ENCODE assay signal across 16 mouse cellular contexts in the genomic region with DNA sequence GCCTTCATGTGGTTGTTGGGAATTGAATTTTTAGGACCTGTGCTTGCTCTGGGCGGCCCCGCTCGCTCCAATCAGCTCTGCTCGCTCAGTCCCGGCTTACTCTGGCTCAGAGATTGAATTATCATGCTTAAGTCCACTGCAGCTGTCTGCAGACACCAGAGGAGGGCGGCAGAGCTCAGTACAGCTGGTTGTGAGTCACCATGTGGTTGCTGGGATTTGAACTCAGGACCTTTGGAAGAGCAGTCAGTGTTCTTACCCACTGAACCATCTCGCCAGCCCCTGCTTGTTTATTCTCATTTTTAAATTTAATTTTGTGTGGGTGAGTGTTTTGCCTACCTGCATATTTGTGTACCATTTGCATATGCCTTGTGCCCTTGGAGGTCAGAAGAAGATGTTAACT. TPM values are rescaled to one million over a fixed set of nuclear protein-coding genes. Genes with fewer than 3 reads are reported as not detected.
DNase-seq lines count a peak whose midpoint lies in the region; ATAC-seq and TF ChIP-seq lines count a peak whose summit lies in the region.
"Had no signal": no experiment of that assay in that cellular context is flagged by ENCODE, and none has a peak within 500 bp of the region (broad histone marks: within the 10 kb centered on the region; RNA-seq: fewer than 3 reads in every experiment).

No protein-coding gene starts in this region.

- intact Hi-C loops in left cerebral cortex, postnatal 25 days (cut with DNase I), result no loop called here

- no peak for ATAC-seq in liver, embryonic 14.5 days (ENCODE audit: insufficient read depth)
- no peak for ATAC-seq in liver, embryonic 12.5 days
- ATAC-seq: activated CD4-positive, CD25-positive, alpha-beta regulatory T cell, adult 4 months had no signal

- H3K4me3 ChIP-seq in liver, embryonic 14.5 days (ENCODE audit: insufficient read depth in 1 of 2, low read depth in 2 of 2, low read length in 2 of 2), result no peak overlapping the region
- no peak overlapping the region for H3K4me3 ChIP-seq in liver, embryonic 12.5 days
- no peak overlapping the region for H3K4me3 ChIP-seq in bone marrow, adult 2 months (replicated peaks; ENCODE audit: control insufficient read depth, low read depth, low read length)
- H3K4me3 ChIP-seq: forebrain, embryonic 12.5 days had no signal

- peak; percentile 33 for DNase-seq in embryo, embryonic 11 days
- no peak for DNase-seq in embryo, embryonic 10.5 days (ENCODE audit: low spot score)
- no peak for DNase-seq in liver, embryonic 14.5 days (ENCODE audit: low read depth in 3 of 3, low spot score in 3 of 3)
- DNase-seq in 3T3-L1 (ENCODE audit: low read depth, low spot score), result peak; percentile 47
- no peak for DNase-seq in left cerebral cortex, postnatal 25 days (ENCODE audit: low spot score in 2 of 2)
- no peak for DNase-seq in adrenal gland, adult (ENCODE audit: inconsistent age in 2 of 2, low spot score in 1 of 2)
- DNase-seq: gastrocnemius, postnatal 25 days had no signal

- peak; percentile 67 for TF ChIP-seq CTCF in liver, embryonic 14.5 days (IDR thresholded peaks at IDR 0.05; ENCODE audit: low read depth)
- TF ChIP-seq CTCF in bone marrow, adult 2 months (IDR thresholded peaks at IDR 0.05; ENCODE audit: control insufficient read depth, insufficient read depth, low read length), result peak; percentile 31; the same call in 1 of the 2 replicates

- 62% methylated on average over 7 of the region's 7 CpGs for WGBS in liver, embryonic 14.5 days (ENCODE audit: insufficient replicate concordance)
- WGBS in liver, embryonic 12.5 days (ENCODE audit: insufficient replicate concordance), result 64% methylated on average over 7 of the region's 7 CpGs
- WGBS in bone marrow, adult 2 months, result 80% methylated on average over 7 of the region's 7 CpGs

- no peak overlapping the region for H3K27ac ChIP-seq in liver, embryonic 14.5 days
- H3K27ac ChIP-seq in liver, embryonic 12.5 days, result no peak overlapping the region
- H3K27ac ChIP-seq in bone marrow, adult 2 months (ENCODE audit: control insufficient read depth, insufficient read depth, low read depth, low read length, poor library complexity), result no peak overlapping the region
- H3K27ac ChIP-seq: forebrain, embryonic 12.5 days; macrophage had no signal

- TF ChIP-seq POLR2A in bone marrow, adult 2 months (IDR thresholded peaks at IDR 0.05; ENCODE audit: borderline replicate concordance, control insufficient read depth, low read depth, low read length), result no peak

- H3K27me3 ChIP-seq in liver, embryonic 14.5 days (ENCODE audit: control insufficient read depth, insufficient read depth, low read length), result no peaks in the 10 kb centered on the region
- 0 out of 2 replicates have a peak, but pooled peaks cover 20% of the 10 kb centered on the region for H3K27me3 ChIP-seq in liver, embryonic 12.5 days (replicated peaks)

- no peak overlapping the region for H3K4me2 ChIP-seq in liver, embryonic 14.5 days (ENCODE audit: low read depth)
- no peak overlapping the region for H3K4me2 ChIP-seq in liver, embryonic 12.5 days
- H3K4me2 ChIP-seq: forebrain, embryonic 12.5 days had no signal

- no peaks in the 10 kb centered on the region for H3K36me3 ChIP-seq in liver, embryonic 14.5 days (replicated peaks; ENCODE audit: control insufficient read depth, insufficient read depth, low read depth)
- H3K36me3 ChIP-seq in liver, embryonic 12.5 days, result no peaks in the 10 kb centered on the region
- H3K36me3 ChIP-seq: forebrain, embryonic 12.5 days had no signal

- H3K9ac ChIP-seq in liver, embryonic 14.5 days (replicated peaks), result no peak overlapping the region
- no peak overlapping the region for H3K9ac ChIP-seq in liver, embryonic 12.5 days
- H3K9ac ChIP-seq: forebrain, embryonic 12.5 days had no signal

- no peaks in the 10 kb centered on the region for H3K9me3 ChIP-seq in liver, embryonic 14.5 days (ENCODE audit: control insufficient read depth, low read length)
- H3K9me3 ChIP-seq in liver, embryonic 12.5 days (replicated peaks), result no peaks in the 10 kb centered on the region
- H3K9me3 ChIP-seq: forebrain, embryonic 12.5 days had no signal

- TF ChIP-seq EP300 in liver, embryonic 14.5 days (IDR thresholded peaks at IDR 0.05; ENCODE audit: low read depth), result no peak

- peaks cover 13 to 25% of the 10 kb centered on the region in 2 experiments for H3K4me1 ChIP-seq in liver, embryonic 14.5 days (replicated peaks; ENCODE audit: control insufficient read depth in 2 of 2, insufficient read depth in 2 of 2, low read length in 1 of 2)
- H3K4me1 ChIP-seq in liver, embryonic 12.5 days, result peaks cover 44% of the 10 kb centered on the region
- peaks cover 2% of the 10 kb centered on the region for H3K4me1 ChIP-seq in bone marrow, adult 2 months (ENCODE audit: control insufficient read depth, insufficient read depth, low read length)

RNA-seq across cellular contexts. Expression of a gene that starts 1.8 kb away (rescaled TPM):
- polyA plus RNA-seq in liver, embryonic 14.5 days (2012; rRNA removed), result not detected in 2 replicates
- polyA plus RNA-seq in liver, embryonic 14.5 days (2014; fragmentation: Nextera tagmentation; extraction: Ambion mirVana), result not detected in 2 replicates
- polyA plus RNA-seq in liver, embryonic 12.5 days (2016; fragmentation: Nextera tagmentation; extraction: Ambion mirVana), result not detected in 2 replicates
- not detected in 2 replicates for polyA plus RNA-seq in bone marrow, adult 2 months (2011; ENCODE audit: insufficient read depth, insufficient read length, low replicate concordance, missing spikeins)
- total RNA-seq in left cerebral cortex, postnatal 25 days (2021), result not detected
- total RNA-seq: common myeloid progenitor, adult 5-6 weeks; gastrocnemius, postnatal 25 days; layer of hippocampus, adult 18-20 months; left cerebral cortex, postnatal 36 days had no signal
- polyA plus RNA-seq: activated CD4-positive, CD25-positive, alpha-beta regulatory T cell, adult 4 months; intestine, embryonic 14.5 days; macrophage had no signal

RNA-seq across cellular contexts. Expression of a gene that starts 2.2 kb away (rescaled TPM):
- 1.4 and 1.5 TPM in 2 replicates for polyA plus RNA-seq in liver, embryonic 14.5 days (2012; rRNA removed)
- 0.45 and 0.58 TPM in 2 replicates for polyA plus RNA-seq in liver, embryonic 14.5 days (2014; fragmentation: Nextera tagmentation; extraction: Ambion mirVana)
- polyA plus RNA-seq in liver, embryonic 12.5 days (2016; fragmentation: Nextera tagmentation; extraction: Ambion mirVana), result 0.43 and 0.70 TPM in 2 replicates
- polyA plus RNA-seq in bone marrow, adult 2 months (2011; ENCODE audit: insufficient read depth, insufficient read length, low replicate concordance, missing spikeins), result 8.4 and 13.8 TPM in 2 replicates
- 100 to 1,000 TPM; 110 to 114 TPM for total RNA-seq in left cerebral cortex, postnatal 25 days (2021)

RNA-seq across cellular contexts. Expression of a gene that starts 5.1 kb away (rescaled TPM):
- polyA plus RNA-seq in liver, embryonic 14.5 days (2012; rRNA removed), result 14.3 and 16.0 TPM in 2 replicates
- 19.5 and 22.4 TPM in 2 replicates for polyA plus RNA-seq in liver, embryonic 14.5 days (2014; fragmentation: Nextera tagmentation; extraction: Ambion mirVana)
- polyA plus RNA-seq in liver, embryonic 12.5 days (2016; fragmentation: Nextera tagmentation; extraction: Ambion mirVana), result 17.4 and 20.2 TPM in 2 replicates
- 28.8 and 49.2 TPM in 2 replicates for polyA plus RNA-seq in bone marrow, adult 2 months (2011; ENCODE audit: insufficient read depth, insufficient read length, low replicate concordance, missing spikeins)
- total RNA-seq in left cerebral cortex, postnatal 25 days (2021), result 10 to 100 TPM; 53.3 to 53.6 TPM

RNA-seq across cellular contexts. Expression of a gene that starts 32.2 kb away (rescaled TPM):
- 0.44 and 0.58 TPM in 2 replicates for polyA plus RNA-seq in liver, embryonic 14.5 days (2012; rRNA removed)
- 0.32 and 0.33 TPM in 2 replicates for polyA plus RNA-seq in liver, embryonic 14.5 days (2014; fragmentation: Nextera tagmentation; extraction: Ambion mirVana)
- polyA plus RNA-seq in liver, embryonic 12.5 days (2016; fragmentation: Nextera tagmentation; extraction: Ambion mirVana), result 0.63 and 0.64 TPM in 2 replicates
- polyA plus RNA-seq in bone marrow, adult 2 months (2011; ENCODE audit: insufficient read depth, insufficient read length, low replicate concordance, missing spikeins), result 1.8 and 3.5 TPM in 2 replicates
- 1 to 10 TPM; 1.3 to 2.0 TPM for total RNA-seq in left cerebral cortex, postnatal 25 days (2021)
- polyA plus RNA-seq: macrophage had no signal

RNA-seq across cellular contexts. Expression of a gene that starts 38.1 kb away (rescaled TPM):
- 0.41 and 0.42 TPM in 2 replicates for polyA plus RNA-seq in liver, embryonic 14.5 days (2012; rRNA removed)
- 0.06 and 0.13 TPM in 2 replicates for polyA plus RNA-seq in liver, embryonic 14.5 days (2014; fragmentation: Nextera tagmentation; extraction: Ambion mirVana)
- 0.45 and 0.48 TPM in 2 replicates for polyA plus RNA-seq in liver, embryonic 12.5 days (2016; fragmentation: Nextera tagmentation; extraction: Ambion mirVana)
- polyA plus RNA-seq in bone marrow, adult 2 months (2011; ENCODE audit: insufficient read depth, insufficient read length, low replicate concordance, missing spikeins), result 0.32 and 1.00 TPM in 2 replicates
- 10 to 100 TPM; 14.9 to 17.2 TPM for total RNA-seq in left cerebral cortex, postnatal 25 days (2021)
- polyA plus RNA-seq: activated CD4-positive, CD25-positive, alpha-beta regulatory T cell, adult 4 months had no signal

Comparison
In these comparisons a context has a peak if more than half of its experiments do, and no peak if none do; other contexts are left out.
1. DNase-seq: peak in embryo, embryonic 11 days (single experiment) and 3T3-L1 (single experiment); none in embryo, embryonic 10.5 days (single experiment), liver, embryonic 14.5 days (0 of 3), left cerebral cortex, postnatal 25 days (0 of 2) and adrenal gland, adult (0 of 2).